Mouse (Mus musculus): ENCODE measurements around the gene Ppm1h. TPM values are rescaled to one million over a fixed set of nuclear protein-coding genes. Genes with fewer than 3 reads are reported as not detected.

The Ppm1h gene
- polyA plus RNA-seq, 1 experiment, result 34.2 TPM

DNA sequence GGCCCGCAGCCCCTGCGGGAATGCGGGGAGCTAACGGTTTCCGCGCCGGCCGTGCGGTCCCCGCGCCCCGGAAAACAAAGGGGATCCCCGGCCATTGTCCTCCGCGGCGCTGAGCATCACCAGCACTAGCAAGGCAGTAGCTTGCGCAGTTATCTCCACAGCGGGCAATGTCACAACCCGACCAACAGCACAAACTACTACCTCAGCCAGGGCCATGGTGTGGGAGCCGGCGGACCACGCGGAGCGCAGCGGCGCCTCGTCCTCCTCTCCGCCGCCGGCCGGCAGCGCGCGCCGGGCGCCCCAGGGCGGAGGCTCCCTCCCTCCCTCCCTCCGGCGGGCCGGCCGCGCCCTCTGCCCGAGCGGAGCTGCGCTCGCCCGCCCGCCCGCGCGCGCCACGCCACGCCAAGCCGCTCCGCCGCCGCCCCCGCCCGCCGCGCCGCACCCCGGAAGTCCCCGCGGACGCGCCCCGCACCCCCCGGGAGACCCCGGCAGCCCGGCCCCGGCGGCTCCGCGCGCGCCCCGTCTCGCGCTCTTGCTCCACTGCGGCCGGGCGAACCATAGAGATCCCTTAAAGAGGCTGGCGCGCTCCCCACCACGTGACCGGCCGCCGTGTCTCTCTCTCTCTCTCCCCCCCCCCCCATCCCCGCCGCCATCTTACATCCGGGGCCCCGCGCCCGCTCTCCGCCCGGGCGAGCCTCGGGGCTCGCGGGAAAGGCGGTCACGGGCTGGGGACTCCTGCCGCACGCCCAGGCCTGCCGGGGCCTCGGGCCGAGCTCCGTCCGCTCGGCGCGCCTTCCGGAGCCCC lies 307.2 kb downstream of the Ppm1h start:
- TF ChIP-seq POLR2A (IDR thresholded peaks at IDR 0.05; ENCODE audit: extremely low read depth, insufficient read depth, low read length), result peak; percentile 52; the same call in 1 of the 2 replicates
- no peak for TF ChIP-seq CTCF (IDR thresholded peaks at IDR 0.05; ENCODE audit: extremely low read depth, insufficient read depth, low read length)
- peaks cover 10% of the 10 kb centered on the region for H3K4me1 ChIP-seq (ENCODE audit: control insufficient read depth, insufficient read depth, low read length)
- H3K27ac ChIP-seq (ENCODE audit: insufficient read depth, low read length), result peak overlapping the region; percentile 100
- peak overlapping the region; percentile 91 for H3K4me3 ChIP-seq (ENCODE audit: insufficient read depth, low read length)

GRCm38 (mm10) chr10:122986320-122987225 lies 308.0 kb downstream of the Ppm1h start:
- Histone ChIP-seq H3K27ac (ENCODE audit: insufficient read depth, low read length) (peak overlapping the region; percentile 100), H3K4me3 (ENCODE audit: insufficient read depth, low read length) (peak overlapping the region; percentile 91), H3K4me1 (ENCODE audit: control insufficient read depth, insufficient read depth, low read length) (peaks cover 14% of the 10 kb centered on the region)
- TF ChIP-seq CTCF (IDR thresholded peaks at IDR 0.05; ENCODE audit: extremely low read depth, insufficient read depth, low read length) (no peak), POLR2A (IDR thresholded peaks at IDR 0.05; ENCODE audit: extremely low read depth, insufficient read depth, low read length) (no peak)

DNA sequence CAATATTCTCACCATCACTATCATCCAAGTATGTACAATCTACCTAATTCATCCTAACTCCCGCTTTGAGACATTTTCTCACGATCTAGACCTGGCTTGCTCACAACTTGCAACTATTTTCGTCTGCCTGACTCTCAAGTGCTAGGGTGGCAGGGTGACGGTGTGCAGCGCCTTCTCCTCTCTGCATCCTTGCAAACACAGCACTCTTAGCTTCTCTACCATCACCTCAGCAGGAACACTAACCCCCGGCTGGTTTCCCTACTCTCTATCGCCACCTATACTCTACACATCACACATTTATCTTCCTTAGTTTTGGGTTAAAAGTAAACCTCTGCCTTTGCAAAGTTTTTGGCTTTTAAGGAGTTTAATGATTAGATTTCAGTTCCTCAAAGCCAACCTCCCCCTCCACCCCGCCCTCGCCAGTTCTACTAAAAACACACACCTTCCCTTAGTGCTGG lies 309.1 kb downstream of the Ppm1h start:
- Histone ChIP-seq H3K4me1 (ENCODE audit: control insufficient read depth, insufficient read depth, low read length) (peaks cover 15% of the 10 kb centered on the region), H3K27ac (ENCODE audit: insufficient read depth, low read length) (no peak overlapping the region), H3K4me3 (ENCODE audit: insufficient read depth, low read length) (no peak overlapping the region)
- TF ChIP-seq CTCF (IDR thresholded peaks at IDR 0.05; ENCODE audit: extremely low read depth, insufficient read depth, low read length), result peak; percentile 60
- no peak for TF ChIP-seq POLR2A (IDR thresholded peaks at IDR 0.05; ENCODE audit: extremely low read depth, insufficient read depth, low read length)

DNA sequence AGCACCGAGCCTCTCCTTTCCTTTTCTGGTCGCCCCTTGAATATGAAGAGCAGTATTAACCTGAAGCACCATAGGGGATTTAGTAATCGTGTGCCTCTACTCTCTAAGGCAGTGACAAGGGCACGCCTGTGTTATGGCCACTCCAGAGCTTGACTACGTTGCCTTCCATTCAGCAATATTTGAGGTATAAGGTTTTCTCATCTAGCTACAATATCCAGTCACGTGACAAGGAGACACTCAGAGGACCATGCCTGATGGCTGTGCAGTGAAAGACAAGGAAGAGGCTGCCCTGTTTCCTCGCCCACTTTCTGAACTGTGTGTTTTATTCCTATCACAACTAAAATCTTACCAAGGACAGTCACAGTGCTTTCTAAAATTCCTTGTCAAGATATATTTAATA lies 309.8 kb downstream of the Ppm1h start:
- H3K27ac ChIP-seq (ENCODE audit: insufficient read depth, low read length), result no peak overlapping the region
- no peak overlapping the region for H3K4me3 ChIP-seq (ENCODE audit: insufficient read depth, low read length)
- TF ChIP-seq POLR2A (IDR thresholded peaks at IDR 0.05; ENCODE audit: extremely low read depth, insufficient read depth, low read length) (no peak), CTCF (IDR thresholded peaks at IDR 0.05; ENCODE audit: extremely low read depth, insufficient read depth, low read length) (no peak)
- H3K4me1 ChIP-seq (ENCODE audit: control insufficient read depth, insufficient read depth, low read length), result peaks cover 15% of the 10 kb centered on the region

GRCm38 (mm10) chr10:122989916-122990315 lies 311.4 kb downstream of the Ppm1h start:
- H3K4me1 ChIP-seq (ENCODE audit: control insufficient read depth, insufficient read depth, low read length), result peaks cover 15% of the 10 kb centered on the region
- TF ChIP-seq POLR2A (IDR thresholded peaks at IDR 0.05; ENCODE audit: extremely low read depth, insufficient read depth, low read length) (no peak), CTCF (IDR thresholded peaks at IDR 0.05; ENCODE audit: extremely low read depth, insufficient read depth, low read length) (no peak)
- no peak overlapping the region for H3K4me3 ChIP-seq (ENCODE audit: insufficient read depth, low read length)
- H3K27ac ChIP-seq (ENCODE audit: insufficient read depth, low read length), result no peak overlapping the region

DNA sequence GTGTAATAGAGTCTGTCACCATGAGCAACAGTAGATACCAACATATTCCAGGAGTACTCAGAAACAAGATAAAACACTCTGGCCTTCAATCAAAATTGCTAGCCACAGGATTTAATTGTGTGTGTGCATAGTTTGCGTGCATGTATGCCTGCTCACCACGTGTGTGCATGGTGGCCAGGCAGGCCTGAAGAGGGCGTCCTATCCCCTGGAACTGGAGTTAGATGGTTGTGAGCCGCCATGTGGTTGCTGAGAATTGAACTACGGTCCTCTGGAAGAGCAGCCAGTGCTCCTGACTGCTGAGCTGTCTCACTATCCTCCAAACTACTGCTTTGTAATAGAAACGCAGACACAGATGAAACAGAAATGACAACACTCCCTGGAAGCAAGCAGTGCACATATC lies 312.0 kb downstream of the Ppm1h start:
- Histone ChIP-seq H3K4me3 (ENCODE audit: insufficient read depth, low read length) (no peak overlapping the region), H3K4me1 (ENCODE audit: control insufficient read depth, insufficient read depth, low read length) (peaks cover 15% of the 10 kb centered on the region), H3K27ac (ENCODE audit: insufficient read depth, low read length) (peak overlapping the region; percentile 86)
- TF ChIP-seq POLR2A (IDR thresholded peaks at IDR 0.05; ENCODE audit: extremely low read depth, insufficient read depth, low read length) (no peak), CTCF (IDR thresholded peaks at IDR 0.05; ENCODE audit: extremely low read depth, insufficient read depth, low read length) (no peak)

- peaks cover 15% of the 10 kb centered on the region for H3K4me1 ChIP-seq (ENCODE audit: control insufficient read depth, insufficient read depth, low read length)
Measured at GRCm38 (mm10) chr10:122991053-122991452, 312.5 kb downstream of the Ppm1h start.

DNA sequence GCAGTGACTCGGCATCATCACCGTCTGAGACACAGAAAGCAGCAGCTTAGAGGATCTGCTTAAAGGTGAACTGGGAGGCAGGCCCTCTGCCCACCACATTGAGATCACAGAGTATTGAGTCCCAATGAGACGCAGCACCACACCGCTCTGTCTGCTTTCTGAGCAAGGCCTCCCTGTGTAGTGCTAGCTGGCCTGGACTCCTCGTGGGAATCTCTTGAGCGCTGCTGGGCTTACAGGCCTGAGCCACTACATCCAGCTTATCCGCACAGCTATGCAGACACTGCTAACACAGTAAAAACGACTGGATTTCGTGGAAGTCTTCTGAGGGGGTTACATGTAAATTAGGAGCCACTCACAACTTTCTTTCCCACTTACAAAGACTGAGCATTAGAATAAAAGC lies 313.1 kb downstream of the Ppm1h start:
- Histone ChIP-seq H3K27ac (ENCODE audit: insufficient read depth, low read length) (peak overlapping the region; percentile 86), H3K4me3 (ENCODE audit: insufficient read depth, low read length) (no peak overlapping the region), H3K4me1 (ENCODE audit: control insufficient read depth, insufficient read depth, low read length) (peaks cover 15% of the 10 kb centered on the region)
- no peak for TF ChIP-seq CTCF (IDR thresholded peaks at IDR 0.05; ENCODE audit: extremely low read depth, insufficient read depth, low read length)
- no peak for TF ChIP-seq POLR2A (IDR thresholded peaks at IDR 0.05; ENCODE audit: extremely low read depth, insufficient read depth, low read length)

More at GRCm38 (mm10) chr10:122991053-122991452, 312.5 kb downstream of the Ppm1h start:
- H3K27ac ChIP-seq (ENCODE audit: insufficient read depth, low read length), result peak overlapping the region; percentile 86
- TF ChIP-seq CTCF (IDR thresholded peaks at IDR 0.05; ENCODE audit: extremely low read depth, insufficient read depth, low read length) (no peak), POLR2A (IDR thresholded peaks at IDR 0.05; ENCODE audit: extremely low read depth, insufficient read depth, low read length) (no peak)
- no peak overlapping the region for H3K4me3 ChIP-seq (ENCODE audit: insufficient read depth, low read length)

- H3K4me3 ChIP-seq (ENCODE audit: insufficient read depth, low read length), result no peak overlapping the region
- no peak overlapping the region for H3K27ac ChIP-seq (ENCODE audit: insufficient read depth, low read length)
- no peak for TF ChIP-seq CTCF (IDR thresholded peaks at IDR 0.05; ENCODE audit: extremely low read depth, insufficient read depth, low read length)
- H3K4me1 ChIP-seq (ENCODE audit: control insufficient read depth, insufficient read depth, low read length), result peaks cover 10% of the 10 kb centered on the region
Measured at GRCm38 (mm10) chr10:122994402-122995107, 316.0 kb downstream of the Ppm1h start.

Other genes starting within 250 kb of the Ppm1h start
- gene Avpr1a, start 230.3 kb upstream of the Ppm1h start, polyA plus RNA-seq (2012; rRNA removed), result 0.10 and 0.23 TPM in 2 replicates

Data from cortical plate, adult 2 months (tissue).